Mouse (Mus musculus): ENCODE measurements around the gene Tom1. TPM values are rescaled to one million over a fixed set of nuclear protein-coding genes. Genes with fewer than 3 reads are reported as not detected.

The Tom1 gene
- total and polyA plus RNA-seq, 2 experiments from 2014 or later, result 47.1 to 48.7 TPM

DNA sequence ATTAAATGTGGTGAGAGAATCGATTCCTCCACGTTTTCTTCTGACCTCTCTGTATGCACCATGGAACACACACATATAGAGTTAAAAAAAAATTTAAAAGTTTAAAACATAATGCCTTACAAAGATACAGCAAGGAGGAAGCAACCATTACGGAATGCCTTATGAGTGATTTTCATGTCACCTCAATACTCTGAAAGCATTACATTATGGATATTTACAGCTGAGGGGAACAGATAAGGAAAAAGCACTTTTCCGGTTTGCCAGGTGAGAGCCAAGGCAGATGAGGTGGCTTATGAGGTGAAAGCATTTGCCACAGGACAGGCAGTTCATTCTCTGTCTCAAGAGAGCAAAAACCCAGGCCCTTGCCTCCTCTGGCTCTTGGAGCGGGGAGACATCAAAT is 544 bp upstream of the Tom1 start:
- Histone ChIP-seq H3K4me3 (ENCODE audit: low read depth, low read length) (peak overlapping the region; percentile 63), H3K4me2 (ENCODE audit: low read depth, low read length, poor library complexity, severe bottlenecking) (peak overlapping the region; percentile 58), H3K9ac (replicated peaks; ENCODE audit: low read length, poor library complexity, severe bottlenecking) (peak overlapping the region; percentile 59; the same call in 1 of the 2 replicates), H3K36me3 (ENCODE audit: insufficient read depth, low read length) (peaks cover 16% of the 10 kb centered on the region; the same call in 1 of the 2 replicates), H3K9me3 (ENCODE audit: low read length) (no peaks in the 10 kb centered on the region), H3K27me3 (ENCODE audit: insufficient read depth, low read length) (no peaks in the 10 kb centered on the region), H3K27ac (ENCODE audit: low read depth, low read length) (peak overlapping the region; percentile 76; the same call in 1 of the 2 replicates), H3K4me1 (ENCODE audit: insufficient read depth, low read length) (no peaks in the 10 kb centered on the region)
- TF ChIP-seq CTCF (IDR thresholded peaks at IDR 0.05), result no peak
- 52% methylated on average over 5 of the region's 5 CpGs for WGBS
- ATAC-seq (ENCODE audit: low FRiP score) (no peak), DNase-seq (ENCODE audit: low spot score) (no peak)

- Histone ChIP-seq H3K27me3 (ENCODE audit: insufficient read depth, low read length) (no peaks in the 10 kb centered on the region), H3K9ac (replicated peaks; ENCODE audit: low read length, poor library complexity, severe bottlenecking) (peak overlapping the region; percentile 61), H3K27ac (ENCODE audit: low read depth, low read length) (peak overlapping the region; percentile 76), H3K4me3 (ENCODE audit: low read depth, low read length) (peak overlapping the region; percentile 63), H3K9me3 (ENCODE audit: low read length) (no peaks in the 10 kb centered on the region), H3K36me3 (ENCODE audit: insufficient read depth, low read length) (peaks cover 6% of the 10 kb centered on the region; the same call in 1 of the 2 replicates), H3K4me1 (ENCODE audit: insufficient read depth, low read length) (no peaks in the 10 kb centered on the region), H3K4me2 (ENCODE audit: low read depth, low read length, poor library complexity, severe bottlenecking) (peak overlapping the region; percentile 92)
- no peak for TF ChIP-seq CTCF (IDR thresholded peaks at IDR 0.05)
- DNase-seq (ENCODE audit: low spot score) (no peak), ATAC-seq (ENCODE audit: low FRiP score) (no peak)
- WGBS, result 1% methylated on average over 17 of the region's 17 CpGs
These were observed 780 bp downstream of the Tom1 start for GRCm38 (mm10) chr8:75034285-75034684.

GRCm38 (mm10) chr8:75035640-75036039 is 2.1 kb downstream of the Tom1 start:
- no peak overlapping the region for H3K4me3 ChIP-seq (ENCODE audit: low read depth, low read length)
- no peak for ATAC-seq (ENCODE audit: low FRiP score)

GRCm38 (mm10) chr8:75038497-75038896 is 5.0 kb downstream of the Tom1 start:
- Histone ChIP-seq H3K4me1 (ENCODE audit: insufficient read depth, low read length) (no peaks in the 10 kb centered on the region), H3K9me3 (ENCODE audit: low read length) (no peaks in the 10 kb centered on the region), H3K4me3 (ENCODE audit: low read depth, low read length) (no peak overlapping the region), H3K27ac (ENCODE audit: low read depth, low read length) (no peak overlapping the region), H3K4me2 (ENCODE audit: low read depth, low read length, poor library complexity, severe bottlenecking) (no peak overlapping the region), H3K9ac (replicated peaks; ENCODE audit: low read length, poor library complexity, severe bottlenecking) (no peak overlapping the region), H3K36me3 (ENCODE audit: insufficient read depth, low read length) (no peaks in the 10 kb centered on the region), H3K27me3 (ENCODE audit: insufficient read depth, low read length) (no peaks in the 10 kb centered on the region)
- no peak for TF ChIP-seq CTCF (IDR thresholded peaks at IDR 0.05)
- ATAC-seq (ENCODE audit: low FRiP score) (no peak), DNase-seq (ENCODE audit: low spot score) (no peak)

More at GRCm38 (mm10) chr8:75035640-75036039, 2.1 kb downstream of the Tom1 start:
- Histone ChIP-seq H3K4me2 (ENCODE audit: low read depth, low read length, poor library complexity, severe bottlenecking) (no peak overlapping the region), H3K9me3 (ENCODE audit: low read length) (no peaks in the 10 kb centered on the region), H3K27ac (ENCODE audit: low read depth, low read length) (no peak overlapping the region), H3K27me3 (ENCODE audit: insufficient read depth, low read length) (no peaks in the 10 kb centered on the region), H3K4me1 (ENCODE audit: insufficient read depth, low read length) (no peaks in the 10 kb centered on the region), H3K36me3 (ENCODE audit: insufficient read depth, low read length) (no peaks in the 10 kb centered on the region), H3K9ac (replicated peaks; ENCODE audit: low read length, poor library complexity, severe bottlenecking) (no peak overlapping the region)
- DNase-seq (ENCODE audit: low spot score), result no peak
- no peak for TF ChIP-seq CTCF (IDR thresholded peaks at IDR 0.05)

DNA sequence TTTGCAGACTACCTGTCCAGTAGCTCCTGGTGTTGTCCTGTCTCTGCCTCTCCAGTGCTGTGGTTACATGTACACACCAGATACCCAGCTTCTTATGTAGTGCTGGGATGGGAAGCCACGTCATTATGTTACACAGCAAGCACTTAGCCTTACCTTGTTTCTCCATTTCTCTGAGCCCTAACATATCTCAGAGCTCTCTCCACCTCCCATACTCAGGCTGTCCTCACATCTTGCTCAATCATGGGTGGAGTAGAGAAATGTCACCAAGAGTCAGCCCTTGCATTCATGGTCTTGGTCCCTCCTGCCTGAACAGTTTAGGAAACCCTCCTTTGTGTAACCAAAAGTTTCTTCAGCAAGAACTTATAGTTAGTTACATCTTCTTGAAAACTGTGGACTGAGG is 6.2 kb downstream of the Tom1 start:
- WGBS, result 85% methylated on average over 1 of the region's 1 CpGs
- DNase-seq (ENCODE audit: low spot score), result no peak
- H3K9me3 ChIP-seq (ENCODE audit: low read length), result no peaks in the 10 kb centered on the region
- H3K27ac ChIP-seq (ENCODE audit: low read depth, low read length), result no peak overlapping the region
- no peaks in the 10 kb centered on the region for H3K4me1 ChIP-seq (ENCODE audit: insufficient read depth, low read length)
- TF ChIP-seq CTCF (IDR thresholded peaks at IDR 0.05), result no peak
- no peak overlapping the region for H3K4me3 ChIP-seq (ENCODE audit: low read depth, low read length)
- no peak overlapping the region for H3K9ac ChIP-seq (replicated peaks; ENCODE audit: low read length, poor library complexity, severe bottlenecking)
- no peak overlapping the region for H3K4me2 ChIP-seq (ENCODE audit: low read depth, low read length, poor library complexity, severe bottlenecking)
- no peak for ATAC-seq (ENCODE audit: low FRiP score)
- H3K36me3 ChIP-seq (ENCODE audit: insufficient read depth, low read length), result no peaks in the 10 kb centered on the region
- no peaks in the 10 kb centered on the region for H3K27me3 ChIP-seq (ENCODE audit: insufficient read depth, low read length)

- DNase-seq (ENCODE audit: low spot score) (no peak), ATAC-seq (ENCODE audit: low FRiP score) (no peak)
- Histone ChIP-seq H3K27me3 (ENCODE audit: insufficient read depth, low read length) (no peaks in the 10 kb centered on the region), H3K36me3 (ENCODE audit: insufficient read depth, low read length) (no peaks in the 10 kb centered on the region), H3K9ac (replicated peaks; ENCODE audit: low read length, poor library complexity, severe bottlenecking) (no peak overlapping the region), H3K4me1 (ENCODE audit: insufficient read depth, low read length) (no peaks in the 10 kb centered on the region), H3K9me3 (ENCODE audit: low read length) (no peaks in the 10 kb centered on the region), H3K4me3 (ENCODE audit: low read depth, low read length) (no peak overlapping the region), H3K27ac (ENCODE audit: low read depth, low read length) (no peak overlapping the region), H3K4me2 (ENCODE audit: low read depth, low read length, poor library complexity, severe bottlenecking) (no peak overlapping the region)
- no peak for TF ChIP-seq CTCF (IDR thresholded peaks at IDR 0.05)
- WGBS, result 84% methylated on average over 2 of the region's 2 CpGs
These were observed 8.7 kb downstream of the Tom1 start for GRCm38 (mm10) chr8:75042171-75042570.
